Mouse (Mus musculus) left cerebral cortex, postnatal 10 days (tissue): ENCODE data around the gene Milr1. TPM values are rescaled to one million over a fixed set of nuclear protein-coding genes. Genes with fewer than 3 reads are reported as not detected.
"Not testable (repeated sequence)": the region's sequence is repeated elsewhere in the genome, so short reads cannot be mapped to it uniquely, and the experiment has no call there.

Experiments used
- DNase-seq, 2 experiments: peaks; one replicate each; pipeline ENCODE4 v3.0.0; 2021 to 2022; ENCODE audit warnings: low spot score in 2 of 2, mixed read lengths in 1 of 2; ENCODE audit errors: extremely low spot score in 1 of 2
- intact Hi-C: fragments of 180-260 bp; cut with DNase I; formaldehyde crosslinking; loops from one replicate; pipeline ENCODE4 v1.15.1; 2025
- total RNA-seq, 2 experiments: library from RNA; stranded (reverse); gene quantifications; 2 replicates each; pipeline ENCODE4 v1.2.3; 2021

Gene Milr1
- total RNA-seq, 2 experiments from 2014 or later: 0.45 to 1.1 TPM

GRCm38 (mm10) chr11:106788026-106788774, 37.2 kb downstream of the Milr1 start:
- intact Hi-C loops: no loop called here

GRCm38 (mm10) chr11:106788775-106789459, 37.9 kb downstream of the Milr1 start, which contains the start of the genes Ddx5 and Cep95:
Gene Ddx5, minus strand, starts transcription at chr11:106789185.
Gene Cep95, plus strand, starts transcription at chr11:106789252.
- intact Hi-C loops: no loop called here

More at GRCm38 (mm10) chr11:106788026-106788774, 37.2 kb downstream of the Milr1 start:
- DNase-seq: peak; percentile 97 to 99

DNA sequence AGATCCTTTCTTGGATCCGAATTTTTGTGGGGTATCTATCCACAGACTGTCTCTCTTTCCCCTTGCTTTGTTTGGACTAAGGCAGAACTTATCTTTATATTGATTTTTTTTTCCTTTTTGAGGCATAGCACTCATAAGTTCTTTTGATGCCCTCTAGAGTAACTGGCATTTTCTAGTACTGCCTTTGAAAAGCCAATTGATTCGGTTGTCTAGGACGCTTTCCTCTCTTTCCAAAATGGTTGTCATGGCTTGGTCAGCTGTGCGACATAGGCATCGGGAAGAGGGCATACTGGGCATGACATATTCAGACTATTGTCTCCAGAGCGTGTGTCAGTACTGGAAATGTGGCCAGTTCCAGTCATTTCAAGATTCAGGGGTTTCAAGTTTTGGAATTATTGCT, 38.6 kb downstream of the Milr1 start:
- intact Hi-C loops: loop anchor here (10.0 kb wide), 1 partner anchor 195 kb away; no protein-coding TSS in a partner anchor
- no peak for DNase-seq

More at GRCm38 (mm10) chr11:106788775-106789459, 37.9 kb downstream of the Milr1 start, which contains the start of the genes Ddx5 and Cep95:
- peak; percentile 96 to 98 for DNase-seq

DNA sequence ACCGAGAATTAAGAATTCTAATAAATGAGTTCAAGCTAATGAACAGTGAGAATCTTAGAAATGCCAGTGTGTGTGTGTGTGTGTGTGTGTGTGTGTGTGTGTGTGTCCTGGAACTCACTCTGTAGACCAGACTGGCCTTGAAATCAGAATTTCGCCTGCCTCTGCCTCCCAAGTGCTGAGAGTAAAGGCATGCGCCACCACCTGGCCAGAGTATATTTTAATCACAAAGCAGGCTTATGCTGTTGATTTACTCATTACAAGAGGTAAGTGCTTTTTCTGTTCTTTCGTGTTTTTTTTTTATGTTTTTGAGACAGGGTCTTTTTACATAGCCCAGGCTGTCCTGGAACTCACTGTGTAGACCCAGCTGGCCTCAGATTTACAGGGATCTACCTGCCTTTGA, 42.8 kb downstream of the Milr1 start:
- no peak for DNase-seq
- intact Hi-C loops: loop anchor here (10.0 kb wide), 1 partner anchor 191 kb away; no protein-coding TSS in a partner anchor

GRCm38 (mm10) chr11:106795679-106796078, 44.7 kb downstream of the Milr1 start:
- DNase-seq: no peak
- intact Hi-C loops: loop anchor here (10.0 kb wide), 1 partner anchor 189 kb away; no protein-coding TSS in a partner anchor

GRCm38 (mm10) chr11:106802069-106802627, 51.1 kb downstream of the Milr1 start:
- DNase-seq: no peak
- intact Hi-C loops: no loop called here

GRCm38 (mm10) chr11:106807442-106807841, 56.4 kb downstream of the Milr1 start:
- intact Hi-C loops, DNase-seq: not testable (repeated sequence)

- DNase-seq: no peak
- intact Hi-C loops: no loop called here
Observed at GRCm38 (mm10) chr11:106812410-106813136, 61.5 kb downstream of the Milr1 start.

- no peak for DNase-seq
- intact Hi-C loops: no loop called here
Observed at GRCm38 (mm10) chr11:106814601-106815320, 63.7 kb downstream of the Milr1 start.

DNA sequence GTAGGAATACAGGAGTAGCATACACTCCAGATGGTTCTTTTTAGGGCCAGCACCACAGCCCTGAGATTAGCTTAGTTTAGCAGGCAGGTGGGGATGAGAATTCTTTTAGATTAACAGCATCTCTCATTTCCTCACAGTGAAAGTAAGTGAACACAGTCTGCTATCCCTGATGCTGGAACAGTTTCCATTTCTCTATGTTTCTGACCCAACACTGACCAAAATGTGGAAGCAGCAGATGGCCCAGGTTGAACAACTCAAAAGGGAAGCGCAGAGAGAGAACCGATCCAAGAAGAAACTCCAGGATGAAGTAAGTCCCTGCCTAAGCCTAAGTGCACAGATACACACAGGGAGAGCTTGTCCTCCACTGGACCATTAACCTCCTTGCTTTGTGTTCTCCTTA, 64.3 kb downstream of the Milr1 start:
- DNase-seq: no peak
- intact Hi-C loops: no loop called here

- intact Hi-C loops: no loop called here
- DNase-seq: no peak
Observed at GRCm38 (mm10) chr11:106815761-106816160, 64.7 kb downstream of the Milr1 start.

DNA sequence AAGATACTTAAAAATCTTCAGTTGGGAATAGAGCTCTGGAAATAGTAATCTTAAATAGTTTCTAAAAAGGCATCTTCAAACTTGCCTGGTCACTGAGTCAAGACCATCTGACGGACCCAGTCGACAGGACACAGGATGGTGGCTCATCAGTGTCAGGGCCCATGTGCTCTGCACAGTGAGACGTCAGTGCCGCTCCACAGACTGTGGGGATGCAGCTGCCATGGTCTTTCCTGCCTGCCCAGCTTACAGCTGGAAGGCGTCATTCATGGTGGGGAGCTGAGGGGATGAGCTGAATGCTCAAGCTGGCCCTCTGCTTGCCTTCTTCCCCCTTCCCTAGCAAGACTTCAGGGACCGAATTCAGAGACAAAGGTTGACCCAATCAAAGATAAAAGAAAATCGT, 65.3 kb downstream of the Milr1 start:
- no peak for DNase-seq

DNA sequence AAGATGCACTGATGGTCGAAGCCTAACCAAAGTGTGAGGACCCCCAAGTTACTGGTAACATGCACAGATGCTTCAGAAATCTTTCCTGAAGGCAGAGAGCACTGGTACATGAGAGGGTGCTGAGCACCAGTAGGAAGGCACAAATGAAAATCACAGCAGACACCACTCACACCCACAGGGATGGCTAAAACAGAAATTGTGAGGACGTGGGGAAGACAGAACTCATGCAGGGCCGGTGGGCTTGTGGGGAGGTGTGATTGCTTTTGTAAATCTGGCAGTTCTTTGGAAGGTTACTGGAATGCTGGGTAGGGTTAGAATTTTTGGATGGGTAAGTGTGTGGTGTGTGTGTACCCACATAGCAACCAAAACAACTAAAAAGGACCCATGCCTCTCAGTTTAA, 66.1 kb downstream of the Milr1 start:
- DNase-seq: no peak
- intact Hi-C loops: no loop called here

More for the DNA sequence above, 65.3 kb downstream of the Milr1 start:
- intact Hi-C loops: no loop called here

GRCm38 (mm10) chr11:106817808-106818207, 66.8 kb downstream of the Milr1 start:
- no peak for DNase-seq
- intact Hi-C loops: no loop called here

DNA sequence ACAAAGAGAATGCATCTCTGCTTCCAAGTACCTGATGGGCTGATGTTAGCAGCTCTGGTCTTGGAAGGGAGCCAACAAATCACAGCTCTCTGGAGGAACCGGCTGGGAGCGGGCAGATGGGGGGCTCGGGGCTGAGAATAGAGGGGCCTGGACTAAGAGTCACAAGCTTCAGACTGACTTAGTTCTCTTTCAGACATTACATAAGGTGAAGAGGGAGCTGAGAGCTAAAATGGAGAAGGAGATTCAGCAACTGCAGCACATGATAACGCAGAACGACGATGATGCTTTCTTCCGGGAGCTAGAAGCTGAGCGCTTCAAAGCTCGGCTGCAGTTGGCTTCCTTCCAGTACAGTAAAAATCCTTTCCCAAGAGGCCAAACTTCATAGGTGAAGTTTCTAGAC, 67.3 kb downstream of the Milr1 start:
- intact Hi-C loops: no loop called here
- peak in 1 of 2 experiments; percentile 51 for DNase-seq
